Mouse (Mus musculus) thymus, postnatal 25 days (tissue): Measurements from ENCODE around the gene Zfp677.
A peak's percentile ranks its signal among the peaks of the same experiment; 100 is the strongest.
"Not testable (repeated sequence)": the region's sequence is repeated elsewhere in the genome, so short reads cannot be mapped to it uniquely, and the experiment has no call there.

Experiments
- DNase-seq: peaks from one replicate; pipeline ENCODE4 v3.0.0; 2022

Gene Zfp677

GRCm38 (mm10) chr17:21383391-21384056, at the start of gene Zfp677:
Gene Zfp677 (plus strand): TSS chr17:21383748.
- DNase-seq, result peak; percentile 81

GRCm38 (mm10) chr17:21368018-21368417, 15.5 kb upstream of the Zfp677 start:
- not testable (repeated sequence) for DNase-seq

GRCm38 (mm10) chr17:21369925-21370719, 13.4 kb upstream of the Zfp677 start:
- DNase-seq, result peak; percentile 50

GRCm38 (mm10) chr17:21375311-21375710, 8.2 kb upstream of the Zfp677 start:
- no peak for DNase-seq

GRCm38 (mm10) chr17:21384057-21384411, 486 bp downstream of the Zfp677 start:
- no peak for DNase-seq

DNA sequence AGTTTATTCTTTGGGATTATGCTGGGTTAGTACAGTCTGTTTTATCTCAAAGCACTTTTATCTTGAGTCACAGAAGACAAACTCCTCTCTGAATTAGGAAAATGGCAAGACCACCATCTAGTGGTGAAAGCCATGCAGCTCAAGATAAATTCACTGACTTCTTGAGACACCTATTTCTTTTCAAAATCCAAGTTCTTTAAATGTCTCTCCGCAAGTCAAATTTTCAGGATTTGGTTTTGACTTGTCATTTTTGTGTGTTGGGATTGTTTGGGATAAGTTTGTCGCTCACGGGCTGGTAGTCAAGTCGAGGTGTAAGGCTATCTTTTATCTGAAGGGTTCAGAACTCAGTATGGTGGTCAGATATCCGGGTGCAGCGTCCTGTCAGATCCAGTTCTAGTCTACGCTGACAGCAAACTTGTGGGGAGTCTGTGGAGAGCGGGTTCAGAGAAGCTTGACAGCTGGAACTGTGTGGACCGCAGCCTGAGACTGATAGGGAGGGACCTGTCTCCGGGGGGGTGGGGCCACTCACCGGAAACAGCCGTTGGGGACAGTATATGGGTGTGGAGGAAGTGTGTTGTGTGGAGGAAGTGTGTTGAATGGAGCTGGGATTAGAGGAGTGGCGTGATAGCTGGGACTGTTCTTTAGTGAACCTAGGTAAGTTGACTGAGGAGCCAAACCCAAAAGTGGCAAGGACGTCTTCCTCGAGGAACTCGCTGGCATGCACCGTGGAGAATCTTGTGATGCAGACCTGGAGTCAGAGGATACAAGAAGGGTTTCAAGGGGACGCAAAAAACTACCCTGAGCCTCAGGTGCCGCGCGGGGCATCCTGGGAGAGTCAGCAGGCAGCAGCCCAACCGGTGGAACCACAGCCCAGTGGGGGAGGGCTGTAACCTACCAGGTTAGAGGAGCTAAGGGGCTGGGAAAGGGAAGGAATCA, 39.4 kb downstream of the Zfp677 start, which contains the start of gene Zfp54:
Gene Zfp54, plus strand, starts transcription at position 564 of the 936 bp plus-strand sequence.
- peak; percentile 82 for DNase-seq

GRCm38 (mm10) chr17:21438806-21439400, 55.4 kb downstream of the Zfp677 start:
- not testable (repeated sequence) for DNase-seq
